Mouse (Mus musculus) heart, postnatal 0 days (tissue): ENCODE results near the gene Platr17.

ENCODE experiments used
- CTCF ChIP-seq: IDR thresholded peaks from 2 replicates; pipeline ENCODE4 v1.5.1; 2016; ENCODE audit warnings: antibody characterized with exemption, control low read depth, low read depth
- EP300 ChIP-seq: IDR thresholded peaks from 2 replicates; pipeline ENCODE4 v1.6.1; 2016; ENCODE audit warnings: antibody characterized with exemption, low read depth

DNA sequence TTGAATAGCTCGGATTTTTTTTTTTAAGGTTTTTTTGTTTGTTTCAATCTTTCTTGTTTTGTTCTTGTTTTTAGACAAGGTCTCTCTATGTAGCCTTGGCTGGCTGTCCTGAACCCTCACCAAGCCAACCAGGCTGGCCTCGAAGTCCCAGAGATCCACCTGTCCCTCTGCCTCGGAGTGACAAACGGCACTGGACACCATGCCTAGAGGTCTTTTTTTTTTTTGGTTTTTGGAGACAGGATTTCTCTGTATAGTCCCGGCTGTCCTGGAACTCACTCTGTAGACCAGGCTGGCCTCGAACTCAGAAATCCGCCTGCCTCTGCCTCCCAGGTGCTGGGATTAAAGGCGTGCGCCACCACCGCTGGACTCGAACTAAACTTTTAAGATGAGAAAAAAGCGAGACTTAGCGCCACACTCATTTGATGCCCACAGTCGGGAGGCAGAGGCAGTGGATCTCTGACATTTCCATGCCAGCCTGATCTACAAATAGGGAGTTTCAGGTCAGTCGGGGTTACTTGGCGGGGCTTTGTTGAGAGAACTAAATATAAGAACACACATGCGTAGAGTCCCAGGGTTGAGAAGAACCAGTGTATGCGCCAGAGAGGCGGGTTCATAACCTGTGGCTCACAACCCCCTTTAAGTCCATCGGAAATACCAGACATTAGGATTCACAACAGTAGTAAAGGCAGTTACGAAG lies 23.5 kb downstream of the Platr17 start:
- TF ChIP-seq CTCF, result no peak
- no peak for TF ChIP-seq EP300
